7 mouse cellular contexts compared by ENCODE assay signal in genomic region chr9:124424542-124425410, GRCm38 (mm10). TPM values are rescaled to one million over a fixed set of nuclear protein-coding genes. Genes with fewer than 3 reads are reported as not detected.
DNase-seq lines count a peak whose midpoint lies in the region; ATAC-seq lines count a peak whose summit lies in the region.

No protein-coding gene starts in this region.

- no peaks in the 10 kb centered on the region for H3K9me3 ChIP-seq in embryonic facial prominence, embryonic 12.5 days
- H3K9me3 ChIP-seq in limb, embryonic 11.5 days (ENCODE audit: control insufficient read depth, low read length) = no peaks in the 10 kb centered on the region
- H3K9me3 ChIP-seq in midbrain, embryonic 14.5 days (ENCODE audit: control insufficient read depth, low read length) = no peaks in the 10 kb centered on the region

- H3K4me1 ChIP-seq in embryonic facial prominence, embryonic 12.5 days = no peaks in the 10 kb centered on the region
- no peaks in the 10 kb centered on the region for H3K4me1 ChIP-seq in limb, embryonic 11.5 days (ENCODE audit: control insufficient read depth, insufficient read depth, low read length)
- no peaks in the 10 kb centered on the region for H3K4me1 ChIP-seq in midbrain, embryonic 14.5 days (ENCODE audit: control insufficient read depth, insufficient read depth, low read length)

- H3K36me3 ChIP-seq in embryonic facial prominence, embryonic 12.5 days = no peaks in the 10 kb centered on the region
- H3K36me3 ChIP-seq in limb, embryonic 11.5 days (ENCODE audit: control insufficient read depth, insufficient read depth, low read length) = no peaks in the 10 kb centered on the region
- H3K36me3 ChIP-seq in midbrain, embryonic 14.5 days (ENCODE audit: control insufficient read depth, insufficient read depth, low read length) = no peaks in the 10 kb centered on the region

- ATAC-seq in embryonic facial prominence, embryonic 12.5 days (ENCODE audit: insufficient number of reproducible peaks, insufficient read depth, low FRiP score, low TSS enrichment) = peak; percentile 65
- peak; percentile 83 for ATAC-seq in limb, embryonic 11.5 days (ENCODE audit: insufficient number of reproducible peaks, low FRiP score, low TSS enrichment, low read depth)
- ATAC-seq in midbrain, embryonic 14.5 days (ENCODE audit: low FRiP score, low TSS enrichment) = peak; percentile 86

- WGBS in embryonic facial prominence, embryonic 12.5 days = under 1% methylated on average over 48 of the region's 48 CpGs
- under 1% methylated on average over 48 of the region's 48 CpGs for WGBS in limb, embryonic 11.5 days
- under 1% methylated on average over 48 of the region's 48 CpGs for WGBS in midbrain, embryonic 14.5 days

- peak overlapping the region; percentile 63 for H3K4me2 ChIP-seq in embryonic facial prominence, embryonic 12.5 days (replicated peaks)
- H3K4me2 ChIP-seq in limb, embryonic 11.5 days (ENCODE audit: low read depth, severe bottlenecking) = peak overlapping the region; percentile 51
- H3K4me2 ChIP-seq in midbrain, embryonic 14.5 days (ENCODE audit: low read length) = peak overlapping the region; percentile 61

- peak overlapping the region; percentile 98 for H3K27ac ChIP-seq in embryonic facial prominence, embryonic 12.5 days
- peak overlapping the region; percentile 92 for H3K27ac ChIP-seq in limb, embryonic 11.5 days (replicated peaks; ENCODE audit: low read depth, low read length)
- peak overlapping the region; percentile 97 for H3K27ac ChIP-seq in midbrain, embryonic 14.5 days (replicated peaks; ENCODE audit: low read depth, low read length)

- peak; percentile 97 for DNase-seq in adrenal gland, postnatal 25 days
- DNase-seq in heart, adult 11 months = peak; percentile 100
- peak; percentile 98 for DNase-seq in kidney, adult 18-20 months
- peak; percentile 97 for DNase-seq in limb, embryonic 11.5 days (ENCODE audit: low spot score)
- DNase-seq in midbrain, embryonic 14.5 days = peak; percentile 100
- DNase-seq in spleen, adult 18-20 months = peak; percentile 91 to 96

- peak overlapping the region; percentile 68; the same call in 1 of the 2 replicates for H3K9ac ChIP-seq in embryonic facial prominence, embryonic 12.5 days
- H3K9ac ChIP-seq in limb, embryonic 11.5 days (ENCODE audit: low read length) = peak overlapping the region; percentile 63
- peak overlapping the region; percentile 78 for H3K9ac ChIP-seq in midbrain, embryonic 14.5 days (replicated peaks; ENCODE audit: low read length)

- peak overlapping the region; percentile 66 for H3K4me3 ChIP-seq in embryonic facial prominence, embryonic 12.5 days
- H3K4me3 ChIP-seq in limb, embryonic 11.5 days (ENCODE audit: low read depth, low read length) = peak overlapping the region; percentile 61
- H3K4me3 ChIP-seq in midbrain, embryonic 14.5 days (replicated peaks; ENCODE audit: low read depth, low read length) = peak overlapping the region; percentile 73

- H3K27me3 ChIP-seq in embryonic facial prominence, embryonic 12.5 days = no peaks in the 10 kb centered on the region
- no peaks in the 10 kb centered on the region for H3K27me3 ChIP-seq in limb, embryonic 11.5 days (ENCODE audit: control insufficient read depth, insufficient read depth, low read length)
- H3K27me3 ChIP-seq in midbrain, embryonic 14.5 days (ENCODE audit: control insufficient read depth, insufficient read depth, low read length) = 0 out of 2 replicates have a peak, but pooled peaks cover 6% of the 10 kb centered on the region

RNA-seq across cellular contexts. Expression of gene Ppp2r3d, which starts 51.9 kb away (rescaled TPM):
- 101 and 138 TPM in 2 replicates for total RNA-seq in adrenal gland, postnatal 25 days (2021)
- 141 and 158 TPM in 2 replicates for polyA plus RNA-seq in embryonic facial prominence, embryonic 12.5 days (2016; fragmentation: Nextera tagmentation; extraction: Ambion mirVana)
- polyA plus RNA-seq in limb, embryonic 11.5 days (2014; fragmentation: Nextera tagmentation; extraction: Ambion mirVana) = 97.9 and 99.4 TPM in 2 replicates
- polyA plus RNA-seq in midbrain, embryonic 14.5 days (2014; fragmentation: Nextera tagmentation; extraction: Ambion mirVana) = 158 and 162 TPM in 2 replicates

Comparison
In these comparisons a context has a peak if more than half of its experiments do, and no peak if none do; other contexts are left out.
1. Peak in every context shown above with its lines: DNase-seq, ATAC-seq, H3K4me3 ChIP-seq and H3K27ac ChIP-seq.